In genomic region chr2:124764186-124764910, GRCm38 (mm10) we compare ENCODE assay signal across 13 mouse cellular contexts.
DNase-seq lines count a peak whose midpoint lies in the region; ATAC-seq and TF ChIP-seq lines count a peak whose summit lies in the region.
"Had no signal": no experiment of that assay in that cellular context is flagged by ENCODE, and none has a peak within 500 bp of the region (broad histone marks: within the 10 kb centered on the region; RNA-seq: fewer than 3 reads in every experiment).

No protein-coding gene starts in this region.

- no peak overlapping the region for H3K4me3 ChIP-seq in kidney, embryonic 15.5 days (replicated peaks)
- no peak overlapping the region for H3K4me3 ChIP-seq in kidney, embryonic 14.5 days (ENCODE audit: low read length)
- no peak overlapping the region for H3K4me3 ChIP-seq in limb, embryonic 10.5 days
- H3K4me3 ChIP-seq in gastrocnemius, adult 2 months, result no peak overlapping the region
- H3K4me3 ChIP-seq: limb, embryonic 13.5 days; lung, embryonic 15.5 days had no signal

- intact Hi-C loops in gastrocnemius, adult 2 months (cut with DNase I), result no loop called here

- no peaks in the 10 kb centered on the region for H3K9me3 ChIP-seq in kidney, embryonic 15.5 days (replicated peaks)
- H3K9me3 ChIP-seq in kidney, embryonic 14.5 days (ENCODE audit: control insufficient read depth, low read length), result no peaks in the 10 kb centered on the region
- no peaks in the 10 kb centered on the region for H3K9me3 ChIP-seq in limb, embryonic 10.5 days (replicated peaks)
- H3K9me3 ChIP-seq: limb, embryonic 13.5 days; lung, embryonic 15.5 days had no signal

- 56% methylated on average over 10 of the region's 10 CpGs for WGBS in kidney, embryonic 15.5 days
- 56% methylated on average over 10 of the region's 10 CpGs for WGBS in kidney, embryonic 14.5 days
- 77% methylated on average over 10 of the region's 10 CpGs for WGBS in limb, embryonic 10.5 days

- ATAC-seq in kidney, embryonic 15.5 days (replicated peaks; ENCODE audit: low FRiP score), result peak; percentile 69
- ATAC-seq in kidney, embryonic 14.5 days (ENCODE audit: low FRiP score, low TSS enrichment), result no peak

- no peak overlapping the region for H3K9ac ChIP-seq in kidney, embryonic 15.5 days
- no peak overlapping the region for H3K9ac ChIP-seq in kidney, embryonic 14.5 days (ENCODE audit: low read depth, low read length)
- H3K9ac ChIP-seq: limb, embryonic 13.5 days; lung, embryonic 15.5 days had no signal

- no peaks in the 10 kb centered on the region for H3K36me3 ChIP-seq in kidney, embryonic 15.5 days
- H3K36me3 ChIP-seq in kidney, embryonic 14.5 days (ENCODE audit: control insufficient read depth, insufficient read depth, low read length), result no peaks in the 10 kb centered on the region
- H3K36me3 ChIP-seq in limb, embryonic 10.5 days, result no peaks in the 10 kb centered on the region
- H3K36me3 ChIP-seq: limb, embryonic 13.5 days; lung, embryonic 15.5 days had no signal

- no peak overlapping the region for H3K27ac ChIP-seq in kidney, embryonic 15.5 days
- no peak overlapping the region for H3K27ac ChIP-seq in kidney, embryonic 14.5 days (ENCODE audit: low read depth, low read length)
- peak overlapping the region; percentile 7; the same call in 1 of the 2 replicates for H3K27ac ChIP-seq in limb, embryonic 10.5 days
- no peak overlapping the region for H3K27ac ChIP-seq in gastrocnemius, adult 2 months
- H3K27ac ChIP-seq: limb, embryonic 13.5 days; lung, embryonic 15.5 days had no signal

- TF ChIP-seq CTCF in gastrocnemius, adult 2 months (IDR thresholded peaks at IDR 0.05), result no peak

- H3K27me3 ChIP-seq in kidney, embryonic 15.5 days, result no peaks in the 10 kb centered on the region
- no peaks in the 10 kb centered on the region for H3K27me3 ChIP-seq in kidney, embryonic 14.5 days (ENCODE audit: control insufficient read depth, insufficient read depth, low read length)
- H3K27me3 ChIP-seq in limb, embryonic 10.5 days (ENCODE audit: low read depth, poor library complexity, severe bottlenecking), result no peaks in the 10 kb centered on the region
- H3K27me3 ChIP-seq: limb, embryonic 13.5 days; lung, embryonic 15.5 days had no signal

- H3K4me1 ChIP-seq in kidney, embryonic 15.5 days, result peaks cover 13% of the 10 kb centered on the region; the same call in 1 of the 2 replicates
- 0 out of 2 replicates have a peak, but pooled peaks cover 4% of the 10 kb centered on the region for H3K4me1 ChIP-seq in kidney, embryonic 14.5 days (ENCODE audit: control insufficient read depth, insufficient read depth, low read length)
- H3K4me1 ChIP-seq in limb, embryonic 10.5 days, result 0 out of 2 replicates have a peak, but pooled peaks cover 3% of the 10 kb centered on the region
- H3K4me1 ChIP-seq: limb, embryonic 13.5 days; lung, embryonic 15.5 days had no signal

- DNase-seq in ovary, postnatal 36 days (ENCODE audit: low spot score), result peak; percentile 21
- DNase-seq in ovary, postnatal 10 days (ENCODE audit: low spot score), result no peak
- DNase-seq in limb, embryonic 10.5 days (ENCODE audit: low spot score), result no peak
- no peak for DNase-seq in spleen, adult 18-20 months
- no peak for DNase-seq in gastrocnemius, adult 2 months
- DNase-seq: cerebellum, adult 9-10 months; gastrocnemius, postnatal 14 days; kidney, adult 9 months had no signal

- H3K4me2 ChIP-seq in kidney, embryonic 15.5 days, result no peak overlapping the region
- no peak overlapping the region for H3K4me2 ChIP-seq in kidney, embryonic 14.5 days (replicated peaks; ENCODE audit: low read depth, low read length)
- H3K4me2 ChIP-seq: heart, embryonic 11.5 days; limb, embryonic 13.5 days; lung, embryonic 15.5 days had no signal
